Mouse (Mus musculus): ENCODE measurements around the gene Spsb1. TPM values are rescaled to one million over a fixed set of nuclear protein-coding genes. Genes with fewer than 3 reads are reported as not detected.
A peak's percentile ranks its signal among the peaks of the same experiment; 100 is the strongest.

The Spsb1 gene
- polyA plus RNA-seq, 1 experiment: 3.0 TPM

- H3K27me3 ChIP-seq (ENCODE audit: control insufficient read depth, insufficient read depth, insufficient read length): no peaks in the 10 kb centered on the region
- no peaks in the 10 kb centered on the region for H3K36me3 ChIP-seq (ENCODE audit: control insufficient read depth, insufficient read depth)
- TF ChIP-seq CTCF (IDR thresholded peaks at IDR 0.05; ENCODE audit: control insufficient read depth, insufficient read depth, insufficient read length): no peak
- no peak for TF ChIP-seq FOSL1 (IDR thresholded peaks at IDR 0.05; ENCODE audit: insufficient read depth, low read length, poor library complexity, severe bottlenecking)
- TF ChIP-seq MYOD1 (IDR thresholded peaks at IDR 0.05; ENCODE audit: control insufficient read depth, insufficient read length, low read depth): no peak
- TF ChIP-seq CEBPB (IDR thresholded peaks at IDR 0.05; ENCODE audit: low read depth): no peak
- TF ChIP-seq MAX (IDR thresholded peaks at IDR 0.05): no peak
- TF ChIP-seq MYOG (IDR thresholded peaks at IDR 0.05; ENCODE audit: control insufficient read depth, extremely low read depth, insufficient read length): no peak
- no peak for TF ChIP-seq USF1 (IDR thresholded peaks at IDR 0.05; ENCODE audit: low read depth)
- no peaks in the 10 kb centered on the region for H3K79me3 ChIP-seq (ENCODE audit: low read depth)
- H3ac ChIP-seq (ENCODE audit: control insufficient read depth, insufficient read length, low read depth): no peak overlapping the region
- H3K4me3 ChIP-seq (ENCODE audit: insufficient read depth, poor library complexity, severe bottlenecking): no peak overlapping the region
- no peaks in the 10 kb centered on the region for H3K79me2 ChIP-seq (ENCODE audit: control insufficient read depth, insufficient read depth)
These were observed 5.5 kb upstream of the Spsb1 start for GRCm38 (mm10) chr4:149960391-149960790.

GRCm38 (mm10) chr4:149959816-149960215 is 5.0 kb upstream of the Spsb1 start:
- no peak overlapping the region for H3ac ChIP-seq (ENCODE audit: control insufficient read depth, insufficient read length, low read depth)
- H3K79me2 ChIP-seq (ENCODE audit: control insufficient read depth, insufficient read depth): no peaks in the 10 kb centered on the region
- no peak overlapping the region for H3K4me3 ChIP-seq (ENCODE audit: insufficient read depth, poor library complexity, severe bottlenecking)
- H3K27me3 ChIP-seq (ENCODE audit: control insufficient read depth, insufficient read depth, insufficient read length): no peaks in the 10 kb centered on the region
- no peaks in the 10 kb centered on the region for H3K36me3 ChIP-seq (ENCODE audit: control insufficient read depth, insufficient read depth)
- TF ChIP-seq MAX (IDR thresholded peaks at IDR 0.05): no peak
- no peak for TF ChIP-seq CTCF (IDR thresholded peaks at IDR 0.05; ENCODE audit: control insufficient read depth, insufficient read depth, insufficient read length)
- TF ChIP-seq FOSL1 (IDR thresholded peaks at IDR 0.05; ENCODE audit: insufficient read depth, low read length, poor library complexity, severe bottlenecking): no peak
- no peak for TF ChIP-seq USF1 (IDR thresholded peaks at IDR 0.05; ENCODE audit: low read depth)
- TF ChIP-seq MYOG (IDR thresholded peaks at IDR 0.05; ENCODE audit: control insufficient read depth, extremely low read depth, insufficient read length): no peak
- TF ChIP-seq CEBPB (IDR thresholded peaks at IDR 0.05; ENCODE audit: low read depth): no peak
- no peak for TF ChIP-seq MYOD1 (IDR thresholded peaks at IDR 0.05; ENCODE audit: control insufficient read depth, insufficient read length, low read depth)
- H3K79me3 ChIP-seq (ENCODE audit: low read depth): no peaks in the 10 kb centered on the region

- H3K79me3 ChIP-seq (ENCODE audit: low read depth): no peaks in the 10 kb centered on the region
- no peak overlapping the region for H3K4me3 ChIP-seq (ENCODE audit: insufficient read depth, poor library complexity, severe bottlenecking)
- H3K36me3 ChIP-seq (ENCODE audit: control insufficient read depth, insufficient read depth): no peaks in the 10 kb centered on the region
- H3K79me2 ChIP-seq (ENCODE audit: control insufficient read depth, insufficient read depth): no peaks in the 10 kb centered on the region
- no peaks in the 10 kb centered on the region for H3K27me3 ChIP-seq (ENCODE audit: control insufficient read depth, insufficient read depth, insufficient read length)
- H3ac ChIP-seq (ENCODE audit: control insufficient read depth, insufficient read length, low read depth): no peak overlapping the region
- TF ChIP-seq CTCF (IDR thresholded peaks at IDR 0.05; ENCODE audit: control insufficient read depth, insufficient read depth, insufficient read length) (peak; percentile 52), MAX (IDR thresholded peaks at IDR 0.05) (no peak)
These were observed 3.7 kb upstream of the Spsb1 start for GRCm38 (mm10) chr4:149958566-149958965.

GRCm38 (mm10) chr4:149956048-149956447 is 1.2 kb upstream of the Spsb1 start:
- Histone ChIP-seq H3K79me2 (ENCODE audit: control insufficient read depth, insufficient read depth) (peaks cover 8% of the 10 kb centered on the region), H3ac (ENCODE audit: control insufficient read depth, insufficient read length, low read depth) (no peak overlapping the region), H3K79me3 (ENCODE audit: low read depth) (peaks cover 3% of the 10 kb centered on the region), H3K27me3 (ENCODE audit: control insufficient read depth, insufficient read depth, insufficient read length) (no peaks in the 10 kb centered on the region), H3K4me3 (ENCODE audit: insufficient read depth, poor library complexity, severe bottlenecking) (no peak overlapping the region), H3K36me3 (ENCODE audit: control insufficient read depth, insufficient read depth) (no peaks in the 10 kb centered on the region)
- TF ChIP-seq CEBPB (IDR thresholded peaks at IDR 0.05; ENCODE audit: low read depth): no peak
- no peak for TF ChIP-seq CTCF (IDR thresholded peaks at IDR 0.05; ENCODE audit: control insufficient read depth, insufficient read depth, insufficient read length)
- no peak for TF ChIP-seq MYOG (IDR thresholded peaks at IDR 0.05; ENCODE audit: control insufficient read depth, extremely low read depth, insufficient read length)
- no peak for TF ChIP-seq FOSL1 (IDR thresholded peaks at IDR 0.05; ENCODE audit: insufficient read depth, low read length, poor library complexity, severe bottlenecking)
- no peak for TF ChIP-seq MAX (IDR thresholded peaks at IDR 0.05)
- no peak for TF ChIP-seq USF1 (IDR thresholded peaks at IDR 0.05; ENCODE audit: low read depth)
- TF ChIP-seq MYOD1 (IDR thresholded peaks at IDR 0.05; ENCODE audit: control insufficient read depth, insufficient read length, low read depth): no peak

- Histone ChIP-seq H3K79me3 (ENCODE audit: low read depth) (peaks cover 3% of the 10 kb centered on the region), H3K4me3 (ENCODE audit: insufficient read depth, poor library complexity, severe bottlenecking) (no peak overlapping the region), H3K27me3 (ENCODE audit: control insufficient read depth, insufficient read depth, insufficient read length) (no peaks in the 10 kb centered on the region), H3ac (ENCODE audit: control insufficient read depth, insufficient read length, low read depth) (no peak overlapping the region), H3K79me2 (ENCODE audit: control insufficient read depth, insufficient read depth) (peaks cover 8% of the 10 kb centered on the region), H3K36me3 (ENCODE audit: control insufficient read depth, insufficient read depth) (no peaks in the 10 kb centered on the region)
- no peak for TF ChIP-seq FOSL1 (IDR thresholded peaks at IDR 0.05; ENCODE audit: insufficient read depth, low read length, poor library complexity, severe bottlenecking)
- TF ChIP-seq USF1 (IDR thresholded peaks at IDR 0.05; ENCODE audit: low read depth): no peak
- TF ChIP-seq MYOG (IDR thresholded peaks at IDR 0.05; ENCODE audit: control insufficient read depth, extremely low read depth, insufficient read length): no peak
- TF ChIP-seq MAX (IDR thresholded peaks at IDR 0.05): no peak
- no peak for TF ChIP-seq CEBPB (IDR thresholded peaks at IDR 0.05; ENCODE audit: low read depth)
- no peak for TF ChIP-seq MYOD1 (IDR thresholded peaks at IDR 0.05; ENCODE audit: control insufficient read depth, insufficient read length, low read depth)
- no peak for TF ChIP-seq CTCF (IDR thresholded peaks at IDR 0.05; ENCODE audit: control insufficient read depth, insufficient read depth, insufficient read length)
These were observed 788 bp upstream of the Spsb1 start for GRCm38 (mm10) chr4:149955631-149956030.
